Mouse (Mus musculus): Measurements from ENCODE around the gene Ncf2.

The Ncf2 gene

DNA sequence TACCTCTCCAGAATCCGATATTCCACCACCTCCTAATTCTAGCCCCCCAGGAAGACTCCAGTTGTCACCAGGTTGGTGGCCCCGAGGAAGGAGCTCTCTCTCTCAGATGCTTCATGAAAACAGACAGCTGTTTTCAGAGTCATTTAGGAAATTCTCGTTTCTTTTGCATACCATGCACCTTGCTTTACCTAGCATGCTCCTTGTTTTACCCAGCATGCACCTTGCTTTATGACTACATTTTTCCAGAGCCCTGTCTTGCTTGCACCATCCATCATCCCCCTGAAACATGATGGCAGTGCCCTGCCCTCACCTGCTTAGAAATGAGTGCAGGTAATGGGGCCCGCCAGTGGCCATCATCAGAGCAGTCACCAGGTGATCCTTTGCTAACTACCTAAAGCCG, 31.6 kb downstream of the Ncf2 start:
- no peak for DNase-seq (ENCODE audit: low spot score)

- no peak for DNase-seq (ENCODE audit: low spot score)
Measured at GRCm38 (mm10) chr1:152832316-152832715, 32.3 kb downstream of the Ncf2 start.

DNA sequence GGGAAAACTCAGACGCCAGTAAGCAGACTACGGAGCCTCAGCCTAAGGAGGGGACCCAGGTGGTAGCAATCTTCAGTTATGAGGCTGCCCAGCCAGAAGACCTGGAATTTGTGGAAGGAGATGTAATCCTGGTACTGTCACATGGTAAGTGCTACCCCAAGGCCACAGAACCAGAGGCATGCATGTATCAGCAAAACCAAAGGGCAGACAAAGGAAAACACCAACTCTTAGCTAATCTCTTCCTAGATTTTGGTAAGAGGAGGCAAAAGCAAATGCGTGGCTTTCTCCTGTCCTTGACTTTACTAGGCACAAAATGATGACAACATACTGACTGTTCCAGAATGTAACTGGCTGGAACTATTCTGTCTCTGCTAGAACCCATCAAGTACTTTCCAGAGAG, 35.1 kb downstream of the Ncf2 start:
- no peak for DNase-seq (ENCODE audit: low spot score)

DNA sequence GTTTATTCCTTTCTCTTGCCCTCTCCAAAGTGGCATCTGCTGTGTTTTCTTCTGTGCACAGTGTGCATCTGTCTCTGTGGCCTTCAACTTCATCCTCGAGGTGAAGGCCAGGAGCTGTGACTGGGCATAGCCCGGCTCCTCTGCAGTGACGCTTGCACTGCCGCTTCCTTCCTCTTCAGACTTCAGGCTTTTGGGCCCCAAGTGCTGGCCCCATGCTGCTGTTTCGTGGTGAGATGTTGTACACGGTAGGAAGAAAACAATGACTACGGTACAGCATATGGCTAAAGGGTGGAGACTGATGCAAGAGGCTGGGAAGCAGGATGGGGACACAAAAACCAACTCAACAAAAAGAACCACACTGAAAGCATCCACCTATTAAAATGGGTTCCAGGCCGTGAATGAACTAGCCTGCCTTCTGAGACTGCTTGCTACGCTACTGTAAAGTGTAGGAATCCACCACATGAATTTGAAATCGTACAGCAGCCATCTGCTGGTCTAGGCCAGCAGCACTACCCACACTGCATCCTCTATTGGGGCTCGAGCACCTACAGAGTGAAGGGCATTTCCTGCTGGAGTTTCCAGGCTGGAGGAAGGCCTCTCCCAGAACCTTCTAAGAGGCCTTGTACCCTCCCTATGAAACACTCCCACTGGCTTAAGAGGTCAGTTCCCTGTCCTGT, 38.2 kb downstream of the Ncf2 start:
- no peak for DNase-seq (ENCODE audit: low spot score)

DNA sequence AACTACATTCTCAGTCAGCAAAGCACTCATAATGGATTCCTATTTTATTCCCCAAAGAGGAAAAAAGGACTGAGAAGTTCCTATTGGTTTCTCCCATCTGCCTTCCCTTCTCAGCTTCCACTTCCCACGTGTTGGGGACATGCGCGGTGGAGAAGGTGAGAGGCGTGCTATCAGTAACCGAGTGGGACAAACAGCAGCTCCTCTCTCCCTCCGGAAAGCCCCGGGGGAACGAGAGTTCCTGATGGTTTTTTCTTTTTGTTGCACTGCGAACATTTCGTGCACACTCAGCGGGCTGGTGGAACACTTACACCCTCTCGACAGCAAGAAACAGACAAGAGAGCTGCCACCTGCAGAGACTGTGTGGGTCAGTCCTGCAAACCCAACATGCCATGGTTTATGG, 38.8 kb downstream of the Ncf2 start:
- no peak for DNase-seq (ENCODE audit: low spot score)

GRCm38 (mm10) chr1:152840343-152840742, 40.3 kb downstream of the Ncf2 start:
- no peak for DNase-seq (ENCODE audit: low spot score)

- no peak for DNase-seq (ENCODE audit: low spot score)
Measured at GRCm38 (mm10) chr1:152841057-152841456, 41.1 kb downstream of the Ncf2 start.

DNA sequence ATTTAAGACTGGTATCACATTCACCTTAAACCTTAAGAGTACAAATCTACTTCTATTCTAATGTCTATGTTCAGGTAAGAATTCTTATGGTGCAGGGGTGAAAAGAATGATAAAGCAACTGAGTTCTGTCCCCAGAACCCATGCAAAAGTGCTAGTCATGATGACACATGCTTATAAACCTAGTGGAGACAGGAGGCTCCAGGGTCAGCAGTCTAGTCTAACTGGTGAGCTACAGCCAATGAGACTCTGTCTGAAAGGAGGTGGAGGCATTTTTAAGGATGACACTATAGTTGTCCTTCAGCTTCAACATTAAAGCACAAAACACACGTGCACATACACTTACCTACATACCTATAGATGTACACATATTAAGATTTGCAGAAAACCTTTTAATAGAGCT, 44.6 kb downstream of the Ncf2 start:
- no peak for DNase-seq (ENCODE audit: low spot score)

GRCm38 (mm10) chr1:152845211-152845730, 45.3 kb downstream of the Ncf2 start:
- DNase-seq (ENCODE audit: low spot score) = no peak

DNA sequence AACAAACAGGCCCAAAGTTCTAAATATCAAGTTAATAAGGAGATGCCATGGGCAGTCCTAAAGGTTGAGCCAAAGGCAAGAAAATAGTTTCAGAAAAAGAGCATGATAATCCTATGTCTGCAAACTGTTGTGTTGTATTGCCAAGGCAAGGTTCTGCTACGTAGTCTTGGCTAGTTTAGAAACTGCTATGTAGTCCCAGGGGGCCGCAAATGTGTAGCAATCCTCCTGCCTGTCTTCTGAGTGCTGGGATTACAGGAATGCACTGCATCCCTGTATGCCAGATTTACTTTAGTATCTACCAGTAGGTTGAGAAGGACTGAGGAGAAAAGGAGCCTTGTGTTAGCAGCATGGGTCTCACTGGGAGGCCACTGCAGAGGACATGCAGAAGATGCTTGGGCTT, 46.9 kb downstream of the Ncf2 start:
- no peak for DNase-seq (ENCODE audit: low spot score)

GRCm38 (mm10) chr1:152869901-152870300, 69.9 kb downstream of the Ncf2 start:
- DNase-seq (ENCODE audit: low spot score) = no peak

GRCm38 (mm10) chr1:152871031-152871430, 71.0 kb downstream of the Ncf2 start:
- no peak for DNase-seq (ENCODE audit: low spot score)
